Mouse (Mus musculus) midbrain, postnatal 0 days (tissue): ENCODE data around the gene Cxcl2. TPM values are rescaled to one million over a fixed set of nuclear protein-coding genes. Genes with fewer than 3 reads are reported as not detected.
A peak's percentile ranks its signal among the peaks of the same experiment; 100 is the strongest.

Experiments
- ATAC-seq: fragments of 200-750 bp; cut with Nextera tagmentation; 2 replicates; pipeline ENCODE4 v1.8.0; 2017; ENCODE audit warnings: moderate number of reproducible peaks, mild to moderate bottlenecking, moderate TSS enrichment, moderate library complexity; ENCODE audit not compliant: low FRiP score
- DNase-seq: peaks from one replicate; pipeline ENCODE4 v3.0.0-alpha.2; 2015; ENCODE audit warnings: low spot score
- H3K27ac ChIP-seq: fragments of 300-500 bp; sonication (generic); 2 replicates; pipeline ENCODE4 v1.5.1; 2014; ENCODE audit warnings: low read depth, mild to moderate bottlenecking, low read length, mixed read lengths
- H3K27me3 ChIP-seq: fragments of 300-500 bp; sonication (generic); 2 replicates; pipeline ENCODE4 v1.6.1; 2014; ENCODE audit warnings: low read length, control low read depth, mixed read lengths; ENCODE audit not compliant: insufficient read depth
- H3K36me3 ChIP-seq: fragments of 300-500 bp; sonication (generic); 2 replicates; pipeline ENCODE4 v1.6.1; 2014; ENCODE audit warnings: low read length, control low read depth, mixed read lengths; ENCODE audit not compliant: insufficient read depth
- H3K4me1 ChIP-seq: fragments of 300-500 bp; sonication (generic); 2 replicates; pipeline ENCODE4 v1.6.1; 2014; ENCODE audit warnings: mild to moderate bottlenecking, control low read depth, antibody characterized with exemption, low read length, mixed read lengths; ENCODE audit not compliant: insufficient read depth
- H3K4me2 ChIP-seq: fragments of 300-500 bp; sonication (generic); 2 replicates; pipeline ENCODE4 v1.6.1; 2014; ENCODE audit warnings: low read depth, mild to moderate bottlenecking, low read length, mixed read lengths; ENCODE audit not compliant: poor library complexity, severe bottlenecking
- H3K4me3 ChIP-seq: fragments of 300-500 bp; sonication (generic); 2 replicates; pipeline ENCODE4 v1.5.1; 2014; ENCODE audit warnings: low read depth, mild to moderate bottlenecking, low read length, moderate library complexity
- H3K9ac ChIP-seq: fragments of 300-500 bp; sonication (generic); replicated peaks from 2 replicates; pipeline ENCODE4 v1.6.1; 2014; ENCODE audit warnings: mild to moderate bottlenecking, low read length, moderate library complexity, mixed read lengths; ENCODE audit not compliant: poor library complexity, severe bottlenecking
- H3K9me3 ChIP-seq: fragments of 300-500 bp; sonication (generic); 2 replicates; pipeline ENCODE4 v1.6.1; 2016; ENCODE audit warnings: low read length, control low read depth
- CTCF ChIP-seq: IDR thresholded peaks from 2 replicates; pipeline ENCODE4 v1.5.1; 2016; ENCODE audit warnings: antibody characterized with exemption, mild to moderate bottlenecking
- WGBS: fragments of 180-500 bp; shearing (Covaris S2); extraction: QIAGEN DNeasy Blood & Tissue Kit; methylation state at CpG from one replicate; pipeline ENCODE4 v1.1.7; 2014; 5-methylcytosine and 5-hydroxymethylcytosine counted together
- polyA plus RNA-seq: library from polyadenylated mRNA; unstranded; fragments of >200 nt; fragmentation: Nextera tagmentation; extraction: Ambion mirVana; gene quantifications from 2 replicates; pipeline ENCODE4 v1.2.1, GENCODE M21; 2015
- total RNA-seq: library from RNA; depleted of rRNA; stranded (reverse); fragments of >200 nt; gene quantifications from 2 replicates; pipeline ENCODE4 v1.2.3, GENCODE M21; 2014; rRNA removed

Cxcl2 gene
- total and polyA plus RNA-seq, 2 experiments from 2014 or later, result 0.14 TPM; not detected in 1

- Histone ChIP-seq H3K4me2 (no peak overlapping the region), H3K4me1 (no peaks in the 10 kb centered on the region), H3K9me3 (no peaks in the 10 kb centered on the region), H3K9ac (no peak overlapping the region), H3K27me3 (no peaks in the 10 kb centered on the region), H3K27ac (no peak overlapping the region), H3K4me3 (no peak overlapping the region), H3K36me3 (no peaks in the 10 kb centered on the region; the same call in 1 of the 2 replicates)
- peak; percentile 74; the same call in 1 of the 2 replicates for ATAC-seq
- peak; percentile 55 for DNase-seq
- WGBS, result 25% methylated on average over 2 of the region's 2 CpGs
- TF ChIP-seq CTCF, result peak; percentile 96
Measured at GRCm38 (mm10) chr5:90951475-90951874, 47.8 kb downstream of the Cxcl2 start.

DNA sequence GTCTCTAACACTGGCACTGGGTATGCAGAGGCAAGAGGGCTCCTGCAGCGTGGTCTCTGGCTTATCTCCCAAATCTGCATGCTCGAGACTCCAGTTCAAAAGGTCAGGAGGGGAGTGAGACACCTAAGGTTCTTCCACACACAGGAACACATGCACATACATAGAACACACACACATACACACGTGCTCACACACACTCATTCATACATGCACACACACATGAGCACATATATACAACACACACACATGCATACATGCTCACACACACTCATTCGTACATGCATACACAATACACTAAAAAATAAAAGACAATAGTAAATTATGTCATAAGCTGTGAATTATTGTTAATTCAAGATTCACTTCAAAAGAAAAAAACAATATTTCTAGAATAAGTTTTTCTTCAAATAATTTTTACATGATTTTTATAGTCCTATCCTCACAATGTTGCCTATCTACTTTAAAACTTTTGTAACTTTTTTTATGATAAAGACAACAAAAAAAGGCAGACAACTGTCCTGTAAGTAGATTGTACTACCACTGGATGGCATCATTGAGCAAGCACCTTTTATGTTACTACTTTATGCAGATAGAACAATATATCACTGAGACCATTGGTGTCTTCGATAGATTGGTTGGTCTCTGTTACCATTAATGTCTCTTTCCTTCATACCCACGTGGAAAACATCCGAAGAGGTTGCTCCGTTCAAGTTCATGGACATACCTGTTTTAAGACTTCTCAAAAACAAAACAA lies 49.2 kb downstream of the Cxcl2 start:
- 89% methylated on average over 8 of the region's 8 CpGs for WGBS
- no peak overlapping the region for H3K4me3 ChIP-seq
- TF ChIP-seq CTCF, result peak; percentile 70
- H3K27me3 ChIP-seq, result no peaks in the 10 kb centered on the region
- H3K9ac ChIP-seq, result no peak overlapping the region
- no peak overlapping the region for H3K4me2 ChIP-seq
- no peaks in the 10 kb centered on the region; the same call in 1 of the 2 replicates for H3K36me3 ChIP-seq
- no peak for ATAC-seq
- H3K4me1 ChIP-seq, result no peaks in the 10 kb centered on the region
- DNase-seq, result peak; percentile 61
- H3K27ac ChIP-seq, result no peak overlapping the region
- H3K9me3 ChIP-seq, result no peaks in the 10 kb centered on the region

Other genes with a start within 250 kb of the Cxcl2 start
- not detected in 2 replicates for gene Cxcl5, start 144.5 kb upstream of the Cxcl2 start, total RNA-seq
- gene Cxcl5, start 144.5 kb upstream of the Cxcl2 start, polyA plus RNA-seq, result 0.25 and 0.28 TPM in 2 replicates
- gene Ppbp, start 135.4 kb upstream of the Cxcl2 start, total RNA-seq, result 0.28 TPM in 1 of 2 replicates, not detected in the other
- 0.19 and 0.61 TPM in 2 replicates for gene Ppbp, start 135.4 kb upstream of the Cxcl2 start, polyA plus RNA-seq
- 32.1 and 33.3 TPM in 2 replicates for gene Pf4, start 131.4 kb upstream of the Cxcl2 start, total RNA-seq
- gene Pf4, start 131.4 kb upstream of the Cxcl2 start, polyA plus RNA-seq, result 59.6 and 60.6 TPM in 2 replicates
- not detected in 2 replicates for gene Cxcl3, start 117.8 kb upstream of the Cxcl2 start, total RNA-seq
- gene Cxcl3, start 117.8 kb upstream of the Cxcl2 start, polyA plus RNA-seq, result 0.20 and 0.39 TPM in 2 replicates
- gene Cxcl15, start 109.3 kb upstream of the Cxcl2 start, total RNA-seq, result not detected in 2 replicates
- gene Cxcl15, start 109.3 kb upstream of the Cxcl2 start, polyA plus RNA-seq, result not detected in 2 replicates
- not detected in 2 replicates for gene Cxcl1, start 12.6 kb upstream of the Cxcl2 start, total RNA-seq
- 0.56 and 0.78 TPM in 2 replicates for gene Cxcl1, start 12.6 kb upstream of the Cxcl2 start, polyA plus RNA-seq
- 87.4 and 90.9 TPM in 2 replicates for gene Mthfd2l, start 27.2 kb downstream of the Cxcl2 start, total RNA-seq
- 54.6 and 54.9 TPM in 2 replicates for gene Mthfd2l, start 27.2 kb downstream of the Cxcl2 start, polyA plus RNA-seq
- gene Epgn, start 123.6 kb downstream of the Cxcl2 start, total RNA-seq, result 0.16 TPM in 1 of 2 replicates, not detected in the other
- not detected in 2 replicates for gene Epgn, start 123.6 kb downstream of the Cxcl2 start, polyA plus RNA-seq
- gene Ereg, start 170.8 kb downstream of the Cxcl2 start, total RNA-seq, result not detected in 2 replicates
- gene Ereg, start 170.8 kb downstream of the Cxcl2 start, polyA plus RNA-seq, result not detected in 2 replicates
- gene Areg, start 235.7 kb downstream of the Cxcl2 start, total RNA-seq, result 0.27 TPM in 1 of 2 replicates, not detected in the other
- 0.21 and 0.40 TPM in 2 replicates for gene Areg, start 235.7 kb downstream of the Cxcl2 start, polyA plus RNA-seq